Mouse (Mus musculus) erythroblast, embryonic 14.5 days (primary cell): Measurements from ENCODE around the gene Cttnbp2nl.

Source experiments
- GATA1 ChIP-seq: IDR thresholded peaks from 2 replicates; pipeline ENCODE4 v1.6.1; 2012; ENCODE audit warnings: low read length, inconsistent platforms, mixed read lengths
- TAL1 ChIP-seq: IDR thresholded peaks from 3 replicates; pipeline ENCODE4 v1.6.1; 2012; ENCODE audit warnings: low read length, inconsistent platforms, mixed read lengths

DNA sequence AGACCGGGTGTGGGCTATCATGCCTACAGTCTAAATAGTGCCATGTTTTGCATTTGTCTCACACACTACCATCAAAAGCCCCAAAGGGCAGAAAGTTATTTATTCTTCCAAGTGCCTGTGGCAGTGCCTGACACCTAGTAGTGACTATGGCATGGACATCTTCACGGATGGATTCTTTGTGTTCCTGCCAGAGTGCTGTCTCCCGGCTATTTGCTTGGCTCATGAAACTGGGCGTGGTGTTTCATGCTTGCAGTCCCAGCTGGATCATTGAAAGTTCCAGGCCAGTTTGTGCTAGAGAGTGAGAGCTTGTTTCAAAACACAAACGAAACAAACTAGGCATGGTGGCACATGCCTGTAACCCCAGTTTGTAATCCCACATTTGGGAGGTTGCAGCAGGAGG lies 61.2 kb downstream of the Cttnbp2nl start:
- no peak for TF ChIP-seq GATA1
- no peak for TF ChIP-seq TAL1
